Mouse (Mus musculus): Measurements from ENCODE around the gene Irf3. TPM values are rescaled to one million over a fixed set of nuclear protein-coding genes. Genes with fewer than 3 reads are reported as not detected.

The Irf3 gene
- polyA plus RNA-seq, 1 experiment = not detected

DNA sequence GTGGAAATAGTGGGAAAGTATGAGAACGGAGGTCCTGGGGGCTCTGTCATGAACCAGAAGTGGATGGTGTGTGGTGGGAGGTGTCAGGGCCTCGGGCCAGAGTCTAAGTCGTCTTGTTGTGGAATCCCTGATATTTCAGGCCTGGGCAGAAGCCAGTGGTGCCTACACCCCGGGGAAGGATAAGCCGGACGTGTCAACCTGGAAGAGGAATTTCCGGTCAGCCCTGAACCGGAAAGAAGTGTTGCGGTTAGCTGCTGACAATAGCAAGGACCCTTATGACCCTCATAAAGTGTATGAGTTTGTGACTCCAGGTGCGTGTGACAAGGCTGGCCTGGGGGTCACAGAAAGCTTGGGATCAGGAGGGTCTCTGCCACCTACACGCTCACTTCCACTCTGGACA is 2.3 kb downstream of the Irf3 start:
- WGBS = 76% methylated on average over 11 of the region's 11 CpGs
- Histone ChIP-seq H3K27ac (ENCODE audit: insufficient read depth, low read depth, low read length) (no peak overlapping the region), H3K4me3 (ENCODE audit: insufficient read depth, low read depth, low read length) (no peak overlapping the region), H3K4me1 (ENCODE audit: control insufficient read depth, insufficient read depth, low read length) (peaks cover 23% of the 10 kb centered on the region)
- no peak for TF ChIP-seq CTCF (IDR thresholded peaks at IDR 0.05; ENCODE audit: insufficient read depth, low read depth, low read length)
- TF ChIP-seq POLR2A (IDR thresholded peaks at IDR 0.05; ENCODE audit: insufficient read depth, low read depth, low read length) = no peak

GRCm38 (mm10) chr7:45000539-45001114 is 3.2 kb downstream of the Irf3 start:
- H3K27ac ChIP-seq (ENCODE audit: insufficient read depth, low read depth, low read length) = no peak overlapping the region
- no peak for TF ChIP-seq CTCF (IDR thresholded peaks at IDR 0.05; ENCODE audit: insufficient read depth, low read depth, low read length)
- no peak for TF ChIP-seq POLR2A (IDR thresholded peaks at IDR 0.05; ENCODE audit: insufficient read depth, low read depth, low read length)
- H3K4me1 ChIP-seq (ENCODE audit: control insufficient read depth, insufficient read depth, low read length) = peaks cover 23% of the 10 kb centered on the region
- H3K4me3 ChIP-seq (ENCODE audit: insufficient read depth, low read depth, low read length) = no peak overlapping the region
- 72% methylated on average over 21 of the region's 21 CpGs for WGBS

DNA sequence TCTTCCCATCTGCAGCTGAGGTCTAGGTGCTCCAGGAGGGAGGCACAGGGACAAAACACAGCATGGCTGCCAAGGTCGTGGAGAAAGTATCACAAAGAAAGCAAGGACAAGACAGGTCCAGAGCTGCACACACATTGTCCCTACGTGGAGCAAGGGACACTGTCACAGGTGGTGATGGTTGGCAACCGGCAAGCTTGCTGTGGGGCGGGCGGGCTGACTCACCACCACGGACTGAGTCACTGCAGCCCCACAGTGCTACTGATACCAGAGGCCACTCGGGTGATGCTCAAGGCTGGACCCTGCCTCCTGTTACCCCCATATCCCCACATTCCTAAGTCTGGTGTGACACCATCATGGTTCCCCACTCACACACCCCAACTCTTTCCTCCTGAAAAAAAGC is 5.0 kb downstream of the Irf3 start:
- H3K27ac ChIP-seq (ENCODE audit: insufficient read depth, low read depth, low read length) = no peak overlapping the region
- TF ChIP-seq POLR2A (IDR thresholded peaks at IDR 0.05; ENCODE audit: insufficient read depth, low read depth, low read length) (no peak), CTCF (IDR thresholded peaks at IDR 0.05; ENCODE audit: insufficient read depth, low read depth, low read length) (no peak)
- H3K4me1 ChIP-seq (ENCODE audit: control insufficient read depth, insufficient read depth, low read length) = peaks cover 18% of the 10 kb centered on the region
- no peak overlapping the region for H3K4me3 ChIP-seq (ENCODE audit: insufficient read depth, low read depth, low read length)
- 43% methylated on average over 7 of the region's 7 CpGs for WGBS

DNA sequence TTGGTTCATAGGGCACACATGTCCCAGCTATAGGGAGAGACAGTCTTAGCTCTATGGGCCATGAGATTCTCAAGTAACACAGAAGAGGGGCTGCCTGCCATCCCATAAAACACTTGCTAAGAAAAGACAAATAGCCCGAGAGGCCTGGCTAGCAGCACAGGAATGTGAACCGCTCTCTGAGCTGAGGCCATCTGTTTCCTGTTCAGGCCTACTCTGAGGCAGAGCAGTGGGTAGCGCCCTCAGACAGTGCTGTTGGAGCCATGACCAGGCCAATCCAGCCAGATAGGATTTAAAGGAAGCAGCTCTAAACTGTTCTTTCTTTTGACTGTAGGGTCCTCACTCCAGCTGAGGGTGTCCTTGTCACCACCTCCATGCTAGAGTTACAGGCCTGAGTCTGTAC is 7.1 kb downstream of the Irf3 start:
- no peak for TF ChIP-seq POLR2A (IDR thresholded peaks at IDR 0.05; ENCODE audit: insufficient read depth, low read depth, low read length)
- TF ChIP-seq CTCF (IDR thresholded peaks at IDR 0.05; ENCODE audit: insufficient read depth, low read depth, low read length) = no peak
- H3K4me3 ChIP-seq (ENCODE audit: insufficient read depth, low read depth, low read length) = no peak overlapping the region
- H3K4me1 ChIP-seq (ENCODE audit: control insufficient read depth, insufficient read depth, low read length) = peaks cover 14% of the 10 kb centered on the region; the same call in 1 of the 2 replicates
- WGBS = 86% methylated on average over 3 of the region's 3 CpGs
- no peak overlapping the region for H3K27ac ChIP-seq (ENCODE audit: insufficient read depth, low read depth, low read length)

DNA sequence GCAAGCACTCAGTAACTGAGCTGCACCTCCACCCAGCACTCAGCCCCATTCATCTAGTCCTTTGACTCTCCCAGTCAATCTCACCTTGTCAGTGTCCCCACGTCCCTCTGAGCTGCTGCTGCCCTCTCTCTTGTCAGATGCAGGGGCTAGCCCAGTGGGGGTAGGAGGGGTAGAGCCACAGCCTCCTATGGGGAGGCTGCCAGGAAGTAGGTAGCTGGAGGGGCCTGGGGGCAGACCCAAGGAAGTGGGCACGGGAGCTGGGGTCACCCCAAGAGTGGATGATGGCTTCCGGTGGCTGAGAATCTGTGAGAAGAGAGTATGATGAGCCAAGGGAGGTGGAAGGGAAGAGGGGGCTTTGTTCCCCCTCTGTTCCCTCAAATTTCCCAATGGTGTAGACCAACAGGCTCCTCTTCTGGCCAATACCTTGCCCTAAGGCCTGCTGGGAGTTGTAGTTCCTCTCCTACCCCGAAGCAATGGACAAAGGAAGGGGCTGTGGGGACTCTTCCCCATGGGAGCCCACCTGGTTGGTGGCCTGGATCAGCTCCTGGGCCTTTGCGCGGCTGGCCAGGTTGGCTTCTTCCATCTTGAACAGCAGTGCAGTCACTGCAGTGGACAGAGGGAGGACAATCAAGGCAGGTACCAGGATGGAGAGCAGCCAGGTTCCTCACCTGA is 8.0 kb downstream of the Irf3 start:
- WGBS = 83% methylated on average over 6 of the region's 6 CpGs
- TF ChIP-seq CTCF (IDR thresholded peaks at IDR 0.05; ENCODE audit: insufficient read depth, low read depth, low read length) (no peak), POLR2A (IDR thresholded peaks at IDR 0.05; ENCODE audit: insufficient read depth, low read depth, low read length) (no peak)
- peaks cover 8% of the 10 kb centered on the region; the same call in 1 of the 2 replicates for H3K4me1 ChIP-seq (ENCODE audit: control insufficient read depth, insufficient read depth, low read length)
- H3K4me3 ChIP-seq (ENCODE audit: insufficient read depth, low read depth, low read length) = no peak overlapping the region
- no peak overlapping the region for H3K27ac ChIP-seq (ENCODE audit: insufficient read depth, low read depth, low read length)

DNA sequence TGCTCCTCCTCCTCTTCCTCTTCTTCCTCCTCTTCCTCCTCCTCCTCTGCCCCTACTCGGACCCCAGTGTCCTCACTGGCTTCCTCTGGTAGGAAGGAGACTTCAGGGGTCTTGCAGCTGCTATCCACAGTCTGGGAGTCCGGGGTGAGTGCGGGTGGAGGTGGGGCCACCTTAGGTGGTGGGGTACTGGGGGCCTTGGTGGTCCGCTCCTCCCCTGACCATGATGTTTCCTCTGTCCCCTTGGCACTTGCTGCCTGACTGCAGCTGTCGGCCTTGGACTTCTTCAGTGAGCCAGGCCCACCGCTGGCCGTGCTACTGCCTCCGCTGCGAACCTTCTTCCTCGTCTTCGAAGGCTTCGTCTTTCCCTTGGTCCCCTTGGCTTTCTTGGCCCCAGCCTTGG is 9.1 kb downstream of the Irf3 start:
- Histone ChIP-seq H3K4me3 (ENCODE audit: insufficient read depth, low read depth, low read length) (no peak overlapping the region), H3K4me1 (ENCODE audit: control insufficient read depth, insufficient read depth, low read length) (0 out of 2 replicates have a peak, but pooled peaks cover 5% of the 10 kb centered on the region), H3K27ac (ENCODE audit: insufficient read depth, low read depth, low read length) (no peak overlapping the region)
- no peak for TF ChIP-seq CTCF (IDR thresholded peaks at IDR 0.05; ENCODE audit: insufficient read depth, low read depth, low read length)
- TF ChIP-seq POLR2A (IDR thresholded peaks at IDR 0.05; ENCODE audit: insufficient read depth, low read depth, low read length) = no peak
- WGBS = 91% methylated on average over 12 of the region's 12 CpGs

GRCm38 (mm10) chr7:45007141-45007540 is 9.7 kb downstream of the Irf3 start:
- H3K4me3 ChIP-seq (ENCODE audit: insufficient read depth, low read depth, low read length) = no peak overlapping the region
- TF ChIP-seq POLR2A (IDR thresholded peaks at IDR 0.05; ENCODE audit: insufficient read depth, low read depth, low read length) = no peak
- TF ChIP-seq CTCF (IDR thresholded peaks at IDR 0.05; ENCODE audit: insufficient read depth, low read depth, low read length) = no peak
- 96% methylated on average over 29 of the region's 29 CpGs for WGBS
- H3K27ac ChIP-seq (ENCODE audit: insufficient read depth, low read depth, low read length) = no peak overlapping the region
- H3K4me1 ChIP-seq (ENCODE audit: control insufficient read depth, insufficient read depth, low read length) = 0 out of 2 replicates have a peak, but pooled peaks cover 4% of the 10 kb centered on the region

DNA sequence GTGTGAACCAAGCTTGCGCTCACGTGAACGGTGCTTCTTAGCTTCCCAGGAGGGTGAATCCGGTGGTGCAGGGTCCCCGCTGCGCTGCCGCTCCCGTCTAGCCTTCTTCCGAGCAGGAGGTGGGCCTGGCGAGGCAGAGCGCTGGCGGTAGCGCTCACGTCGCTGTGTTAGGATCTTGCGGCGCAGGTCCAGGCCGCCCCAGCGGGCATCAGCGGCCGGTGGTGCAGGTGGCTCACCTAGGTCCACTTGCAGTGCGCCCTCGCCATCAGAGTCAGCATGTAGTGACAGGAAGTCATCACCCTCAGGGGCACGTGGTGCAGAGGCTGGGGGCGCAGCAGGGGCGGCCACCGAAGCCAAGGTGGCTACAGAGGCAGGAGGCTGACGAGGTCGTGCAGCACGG is 10.4 kb downstream of the Irf3 start:
- H3K27ac ChIP-seq (ENCODE audit: insufficient read depth, low read depth, low read length) = no peak overlapping the region
- peaks cover 3% of the 10 kb centered on the region; the same call in 1 of the 2 replicates for H3K4me1 ChIP-seq (ENCODE audit: control insufficient read depth, insufficient read depth, low read length)
- no peak for TF ChIP-seq CTCF (IDR thresholded peaks at IDR 0.05; ENCODE audit: insufficient read depth, low read depth, low read length)
- TF ChIP-seq POLR2A (IDR thresholded peaks at IDR 0.05; ENCODE audit: insufficient read depth, low read depth, low read length) = no peak
- no peak overlapping the region for H3K4me3 ChIP-seq (ENCODE audit: insufficient read depth, low read depth, low read length)
- 96% methylated on average over 30 of the region's 30 CpGs for WGBS

- TF ChIP-seq POLR2A (IDR thresholded peaks at IDR 0.05; ENCODE audit: insufficient read depth, low read depth, low read length) (no peak), CTCF (IDR thresholded peaks at IDR 0.05; ENCODE audit: insufficient read depth, low read depth, low read length) (no peak)
- 92% methylated on average over 19 of the region's 19 CpGs for WGBS
Observed at GRCm38 (mm10) chr7:45008411-45008810, 11.0 kb downstream of the Irf3 start.

More at GRCm38 (mm10) chr7:45008411-45008810, 11.0 kb downstream of the Irf3 start:
- no peak overlapping the region for H3K27ac ChIP-seq (ENCODE audit: insufficient read depth, low read depth, low read length)
- H3K4me3 ChIP-seq (ENCODE audit: insufficient read depth, low read depth, low read length) = no peak overlapping the region
- H3K4me1 ChIP-seq (ENCODE audit: control insufficient read depth, insufficient read depth, low read length) = peaks cover 3% of the 10 kb centered on the region; the same call in 1 of the 2 replicates

All from olfactory bulb, adult 2 months (tissue).